Mouse (Mus musculus): ENCODE data around the gene Rho. TPM values are rescaled to one million over a fixed set of nuclear protein-coding genes. Genes with fewer than 3 reads are reported as not detected.
A peak's percentile ranks its signal among the peaks of the same experiment; 100 is the strongest.

Gene Rho
- polyA plus RNA-seq, 1 experiment from 2014 or later = 0.31 TPM

- no peak overlapping the region for H3K4me3 ChIP-seq
- WGBS = 86% methylated on average over 3 of the region's 3 CpGs
- no peak overlapping the region for H3K27ac ChIP-seq
- H3K36me3 ChIP-seq = peaks cover 16% of the 10 kb centered on the region
- peaks cover 51% of the 10 kb centered on the region for H3K4me1 ChIP-seq
- no peaks in the 10 kb centered on the region for H3K9me3 ChIP-seq (replicated peaks)
- no peak for DNase-seq (ENCODE audit: low spot score)
- peaks cover 8% of the 10 kb centered on the region; the same call in 1 of the 2 replicates for H3K27me3 ChIP-seq (ENCODE audit: low read depth, poor library complexity, severe bottlenecking)
Observed at GRCm38 (mm10) chr6:115961743-115962142, 30.2 kb downstream of the Rho start.

GRCm38 (mm10) chr6:115962439-115963085, 31.0 kb downstream of the Rho start:
- H3K27ac ChIP-seq = no peak overlapping the region
- peaks cover 49% of the 10 kb centered on the region for H3K4me1 ChIP-seq
- 44% methylated on average over 23 of the region's 23 CpGs for WGBS
- peaks cover 8% of the 10 kb centered on the region; the same call in 1 of the 2 replicates for H3K27me3 ChIP-seq (ENCODE audit: low read depth, poor library complexity, severe bottlenecking)
- DNase-seq (ENCODE audit: low spot score) = peak; percentile 63
- H3K9me3 ChIP-seq (replicated peaks) = no peaks in the 10 kb centered on the region
- no peak overlapping the region for H3K4me3 ChIP-seq
- peaks cover 17% of the 10 kb centered on the region for H3K36me3 ChIP-seq

- peaks cover 8% of the 10 kb centered on the region; the same call in 1 of the 2 replicates for H3K27me3 ChIP-seq (ENCODE audit: low read depth, poor library complexity, severe bottlenecking)
- no peak overlapping the region for H3K4me3 ChIP-seq
- H3K36me3 ChIP-seq = peaks cover 17% of the 10 kb centered on the region
- H3K4me1 ChIP-seq = peaks cover 49% of the 10 kb centered on the region
- no peaks in the 10 kb centered on the region for H3K9me3 ChIP-seq (replicated peaks)
- DNase-seq (ENCODE audit: low spot score) = no peak
- 72% methylated on average over 9 of the region's 9 CpGs for WGBS
- H3K27ac ChIP-seq = no peak overlapping the region
Observed at GRCm38 (mm10) chr6:115963656-115964055, 32.1 kb downstream of the Rho start.

- Histone ChIP-seq H3K27ac (no peak overlapping the region; the same call in 1 of the 2 replicates), H3K4me1 (peaks cover 58% of the 10 kb centered on the region), H3K4me3 (no peak overlapping the region), H3K36me3 (peaks cover 12% of the 10 kb centered on the region), H3K9me3 (replicated peaks) (no peaks in the 10 kb centered on the region), H3K27me3 (ENCODE audit: low read depth, poor library complexity, severe bottlenecking) (peaks cover 8% of the 10 kb centered on the region; the same call in 1 of the 2 replicates)
- WGBS = 93% methylated on average over 19 of the region's 19 CpGs
- DNase-seq (ENCODE audit: low spot score) = no peak
Observed at GRCm38 (mm10) chr6:115966227-115966966, 34.8 kb downstream of the Rho start.

GRCm38 (mm10) chr6:115967291-115967880, 35.8 kb downstream of the Rho start:
- Histone ChIP-seq H3K27ac (peak overlapping the region; percentile 71; the same call in 1 of the 2 replicates), H3K4me3 (no peak overlapping the region), H3K36me3 (peaks cover 12% of the 10 kb centered on the region), H3K4me1 (peaks cover 64% of the 10 kb centered on the region), H3K27me3 (ENCODE audit: low read depth, poor library complexity, severe bottlenecking) (peaks cover 8% of the 10 kb centered on the region; the same call in 1 of the 2 replicates), H3K9me3 (replicated peaks) (no peaks in the 10 kb centered on the region)
- no peak for DNase-seq (ENCODE audit: low spot score)
- 95% methylated on average over 15 of the region's 15 CpGs for WGBS

- H3K4me1 ChIP-seq = peaks cover 66% of the 10 kb centered on the region
- no peak overlapping the region for H3K4me3 ChIP-seq
- H3K9me3 ChIP-seq (replicated peaks) = no peaks in the 10 kb centered on the region
- no peak for DNase-seq (ENCODE audit: low spot score)
- H3K27ac ChIP-seq = peak overlapping the region; percentile 71
- H3K27me3 ChIP-seq (ENCODE audit: low read depth, poor library complexity, severe bottlenecking) = peaks cover 8% of the 10 kb centered on the region; the same call in 1 of the 2 replicates
- peaks cover 10% of the 10 kb centered on the region for H3K36me3 ChIP-seq
- WGBS = 68% methylated on average over 5 of the region's 5 CpGs
Observed at GRCm38 (mm10) chr6:115968086-115968485, 36.5 kb downstream of the Rho start.

GRCm38 (mm10) chr6:115968700-115969099, 37.2 kb downstream of the Rho start:
- no peak for DNase-seq (ENCODE audit: low spot score)
- no peak overlapping the region for H3K4me3 ChIP-seq
- WGBS = 71% methylated on average over 6 of the region's 6 CpGs
- H3K36me3 ChIP-seq = peaks cover 8% of the 10 kb centered on the region
- 0 out of 2 replicates have a peak, but pooled peaks cover 3% of the 10 kb centered on the region for H3K27me3 ChIP-seq (ENCODE audit: low read depth, poor library complexity, severe bottlenecking)
- no peaks in the 10 kb centered on the region for H3K9me3 ChIP-seq (replicated peaks)
- peaks cover 63% of the 10 kb centered on the region for H3K4me1 ChIP-seq
- H3K27ac ChIP-seq = peak overlapping the region; percentile 71

GRCm38 (mm10) chr6:115969103-115969502, 37.6 kb downstream of the Rho start:
- Histone ChIP-seq H3K9me3 (replicated peaks) (no peaks in the 10 kb centered on the region), H3K4me1 (peaks cover 67% of the 10 kb centered on the region), H3K4me3 (no peak overlapping the region), H3K27ac (0 out of 2 replicates have a peak overlapping the region, but pooled peaks have one; percentile 71), H3K27me3 (ENCODE audit: low read depth, poor library complexity, severe bottlenecking) (0 out of 2 replicates have a peak, but pooled peaks cover 1% of the 10 kb centered on the region), H3K36me3 (peaks cover 8% of the 10 kb centered on the region)
- DNase-seq (ENCODE audit: low spot score) = no peak
- 74% methylated on average over 9 of the region's 9 CpGs for WGBS

GRCm38 (mm10) chr6:115969952-115970351, 38.4 kb downstream of the Rho start:
- Histone ChIP-seq H3K9me3 (replicated peaks) (no peaks in the 10 kb centered on the region), H3K36me3 (peaks cover 8% of the 10 kb centered on the region), H3K27ac (0 out of 2 replicates have a peak overlapping the region, but pooled peaks have one; percentile 71), H3K27me3 (ENCODE audit: low read depth, poor library complexity, severe bottlenecking) (no peaks in the 10 kb centered on the region), H3K4me3 (no peak overlapping the region), H3K4me1 (peaks cover 72% of the 10 kb centered on the region)
- WGBS = 57% methylated on average over 4 of the region's 6 CpGs
- DNase-seq (ENCODE audit: low spot score) = no peak

- no peak for DNase-seq (ENCODE audit: low spot score)
- WGBS = 64% methylated on average over 13 of the region's 13 CpGs
- peak overlapping the region; percentile 64 for H3K27ac ChIP-seq
- no peaks in the 10 kb centered on the region for H3K27me3 ChIP-seq (ENCODE audit: low read depth, poor library complexity, severe bottlenecking)
- peaks cover 72% of the 10 kb centered on the region for H3K4me1 ChIP-seq
- no peaks in the 10 kb centered on the region for H3K9me3 ChIP-seq (replicated peaks)
- H3K36me3 ChIP-seq = peaks cover 3% of the 10 kb centered on the region; the same call in 1 of the 2 replicates
- H3K4me3 ChIP-seq = no peak overlapping the region
Observed at GRCm38 (mm10) chr6:115971273-115972060, 39.9 kb downstream of the Rho start.

GRCm38 (mm10) chr6:115972083-115972764, 40.7 kb downstream of the Rho start:
- H3K9me3 ChIP-seq (replicated peaks) = no peaks in the 10 kb centered on the region
- peaks cover 69% of the 10 kb centered on the region for H3K4me1 ChIP-seq
- no peaks in the 10 kb centered on the region for H3K36me3 ChIP-seq
- WGBS = 79% methylated on average over 7 of the region's 7 CpGs
- H3K27ac ChIP-seq = peak overlapping the region; percentile 64
- H3K27me3 ChIP-seq (ENCODE audit: low read depth, poor library complexity, severe bottlenecking) = no peaks in the 10 kb centered on the region
- DNase-seq (ENCODE audit: low spot score) = no peak
- H3K4me3 ChIP-seq = no peak overlapping the region

Data from limb, embryonic 10.5 days (tissue).